Mouse (Mus musculus): Measurements from ENCODE around the gene Capn11. TPM values are rescaled to one million over a fixed set of nuclear protein-coding genes. Genes with fewer than 3 reads are reported as not detected.

Capn11 gene
- total and polyA plus RNA-seq, 2 experiments from 2014 or later: 1.3 to 1.5 TPM

DNA sequence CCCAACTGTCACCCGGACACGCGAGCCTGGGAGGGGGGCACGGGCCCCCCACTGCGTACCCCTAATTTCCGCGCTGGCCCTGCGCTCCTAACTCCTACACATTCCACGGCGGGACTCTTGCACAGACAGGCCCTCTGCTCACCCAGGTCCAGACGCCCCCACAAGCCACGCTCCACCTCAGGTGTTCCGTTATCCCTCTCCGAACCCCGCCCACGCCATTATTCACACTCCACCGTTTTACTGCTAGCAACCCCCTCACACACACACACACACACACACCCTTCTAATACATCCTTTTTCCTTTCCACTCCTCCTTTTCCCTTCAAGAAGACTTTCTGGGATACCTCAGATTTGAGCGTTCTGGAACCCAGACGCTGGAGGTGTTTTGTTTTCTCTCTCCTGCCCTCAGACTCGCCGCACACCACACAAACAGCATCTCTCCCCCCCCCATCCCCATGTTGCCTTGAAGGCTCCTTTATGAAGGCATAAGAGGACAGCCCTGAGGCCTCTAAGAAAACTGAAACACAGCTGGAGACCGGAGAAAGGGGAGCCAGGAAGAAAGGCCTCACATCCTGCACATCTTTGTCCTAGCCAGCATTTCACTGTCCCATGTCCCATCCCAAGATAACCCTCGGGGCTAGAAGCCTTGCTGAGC is 63.3 kb downstream of the Capn11 start:
- peak overlapping the region; percentile 89 for H3K4me2 ChIP-seq (ENCODE audit: low read depth)
- peaks cover 28% of the 10 kb centered on the region for H3K4me1 ChIP-seq (ENCODE audit: insufficient read depth)
- H3K36me3 ChIP-seq (ENCODE audit: insufficient read depth): no peaks in the 10 kb centered on the region
- H3K9ac ChIP-seq: peak overlapping the region; percentile 63
- ATAC-seq (peak; percentile 18; the same call in 1 of the 2 replicates), DNase-seq (peak; percentile 45)
- no peaks in the 10 kb centered on the region for H3K9me3 ChIP-seq (ENCODE audit: low read length)
- no peaks in the 10 kb centered on the region; the same call in 1 of the 2 replicates for H3K27me3 ChIP-seq (ENCODE audit: insufficient read depth, low read length)
- 6% methylated on average over 23 of the region's 23 CpGs for WGBS
- peak overlapping the region; percentile 47 for H3K4me3 ChIP-seq (ENCODE audit: low read depth, low read length)
- H3K27ac ChIP-seq (ENCODE audit: low read depth, low read length): peak overlapping the region; percentile 31
- no peak for TF ChIP-seq CTCF (IDR thresholded peaks at IDR 0.05; ENCODE audit: low read depth)

DNA sequence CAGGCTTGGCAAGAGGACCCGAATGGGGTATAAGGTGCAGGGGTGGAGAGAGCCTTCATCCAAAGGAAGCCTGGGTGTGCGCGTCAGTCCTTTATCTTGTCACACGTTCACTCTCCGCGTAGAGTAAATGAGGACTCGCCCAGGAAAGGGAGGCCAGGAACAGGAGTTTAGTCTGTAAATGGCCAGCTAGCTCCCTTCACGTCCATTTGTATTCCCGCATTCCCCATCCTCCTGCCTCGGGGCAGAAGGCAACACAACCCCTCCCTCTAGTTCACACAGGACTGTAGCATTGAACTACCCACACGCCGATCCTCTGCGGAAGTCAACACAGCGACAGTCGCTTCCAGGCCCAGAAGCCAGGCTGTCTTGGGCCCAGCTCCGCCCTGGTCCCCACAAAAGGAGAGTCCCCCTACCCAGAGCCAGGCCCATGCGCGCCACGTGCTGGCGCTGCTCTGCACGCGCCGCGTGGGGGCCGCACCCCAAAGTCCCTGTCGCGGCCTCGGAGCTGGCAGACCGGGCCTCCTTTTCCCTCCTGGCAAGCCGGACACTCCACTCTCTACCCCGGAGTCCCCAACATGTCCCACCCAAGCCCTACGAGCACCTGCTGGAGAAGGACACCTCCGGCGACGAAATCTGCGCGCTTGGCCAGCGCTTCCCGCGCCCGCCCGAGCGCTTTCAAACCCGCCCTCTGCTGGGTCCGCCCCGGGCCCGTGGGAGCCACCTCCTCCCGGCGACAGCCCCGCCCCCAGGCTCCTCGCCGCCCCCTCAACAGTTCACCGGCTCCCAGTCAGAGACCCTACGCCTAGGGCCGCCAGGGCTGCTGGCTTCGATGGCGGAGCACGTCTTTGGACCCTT is 64.0 kb downstream of the Capn11 start:
- peak overlapping the region; percentile 89 for H3K4me2 ChIP-seq (ENCODE audit: low read depth)
- DNase-seq (peak; percentile 76), ATAC-seq (peak; percentile 73)
- H3K4me3 ChIP-seq (ENCODE audit: low read depth, low read length): peak overlapping the region; percentile 47
- TF ChIP-seq CTCF (IDR thresholded peaks at IDR 0.05; ENCODE audit: low read depth): no peak; the same call in 1 of the 2 replicates
- H3K27ac ChIP-seq (ENCODE audit: low read depth, low read length): peak overlapping the region; percentile 31
- peaks cover 28% of the 10 kb centered on the region for H3K4me1 ChIP-seq (ENCODE audit: insufficient read depth)
- WGBS: 2% methylated on average over 58 of the region's 58 CpGs
- no peaks in the 10 kb centered on the region for H3K27me3 ChIP-seq (ENCODE audit: insufficient read depth, low read length)
- no peaks in the 10 kb centered on the region for H3K9me3 ChIP-seq (ENCODE audit: low read length)
- H3K9ac ChIP-seq: peak overlapping the region; percentile 63
- H3K36me3 ChIP-seq (ENCODE audit: insufficient read depth): no peaks in the 10 kb centered on the region

DNA sequence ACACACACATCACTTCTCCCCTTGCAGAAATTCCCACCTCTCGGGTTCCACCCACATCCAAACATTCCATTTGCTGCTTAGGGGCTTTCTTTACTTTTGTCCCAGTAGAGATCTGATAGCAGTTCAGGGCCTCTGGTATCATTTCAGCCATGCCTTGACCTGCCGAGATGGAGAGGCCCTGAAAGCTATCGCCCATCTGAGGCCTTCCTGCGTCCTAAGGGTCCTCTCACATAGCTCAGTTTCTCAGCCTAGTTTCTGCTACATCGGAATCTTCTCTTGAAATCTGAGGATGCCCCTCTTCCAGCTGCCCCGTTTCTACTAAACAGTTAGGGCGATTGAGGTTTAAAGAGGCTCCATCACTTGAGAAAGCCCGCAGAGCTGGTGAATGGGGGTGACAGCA is 64.9 kb downstream of the Capn11 start:
- Histone ChIP-seq H3K9ac (peak overlapping the region; percentile 63), H3K27me3 (ENCODE audit: insufficient read depth, low read length) (no peaks in the 10 kb centered on the region), H3K9me3 (ENCODE audit: low read length) (no peaks in the 10 kb centered on the region), H3K4me1 (ENCODE audit: insufficient read depth) (peaks cover 28% of the 10 kb centered on the region), H3K36me3 (ENCODE audit: insufficient read depth) (peaks cover 8% of the 10 kb centered on the region), H3K4me2 (ENCODE audit: low read depth) (peak overlapping the region; percentile 89), H3K4me3 (ENCODE audit: low read depth, low read length) (peak overlapping the region; percentile 47), H3K27ac (ENCODE audit: low read depth, low read length) (no peak overlapping the region)
- WGBS: 50% methylated on average over 8 of the region's 8 CpGs
- DNase-seq (no peak), ATAC-seq (no peak)
- no peak for TF ChIP-seq CTCF (IDR thresholded peaks at IDR 0.05; ENCODE audit: low read depth)

DNA sequence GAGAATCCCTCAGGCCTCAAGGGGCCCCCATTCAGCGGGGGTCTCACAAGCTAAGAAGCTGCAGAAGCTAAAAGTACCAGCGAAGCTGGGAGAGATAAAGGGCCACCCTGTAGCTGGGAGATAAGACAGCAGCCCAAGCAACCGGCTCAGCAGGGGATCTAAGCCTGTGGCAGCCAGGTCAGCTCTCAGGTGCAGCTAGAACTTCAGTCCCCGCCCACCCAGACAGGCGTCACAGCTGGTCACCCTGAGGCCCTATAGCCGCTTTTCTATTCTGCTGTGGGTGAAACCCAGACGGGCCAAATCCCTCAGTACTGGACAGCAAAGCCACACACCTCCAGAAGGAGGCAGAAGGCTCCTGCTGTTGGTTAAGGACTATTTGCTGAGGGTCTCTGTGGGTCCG is 65.6 kb downstream of the Capn11 start:
- ATAC-seq: no peak
- H3K4me2 ChIP-seq (ENCODE audit: low read depth): peak overlapping the region; percentile 89
- peak; percentile 12; the same call in 1 of the 2 replicates for TF ChIP-seq CTCF (IDR thresholded peaks at IDR 0.05; ENCODE audit: low read depth)
- no peak overlapping the region for H3K27ac ChIP-seq (ENCODE audit: low read depth, low read length)
- no peaks in the 10 kb centered on the region for H3K27me3 ChIP-seq (ENCODE audit: insufficient read depth, low read length)
- WGBS: 29% methylated on average over 8 of the region's 8 CpGs
- peak overlapping the region; percentile 31; the same call in 1 of the 2 replicates for H3K9ac ChIP-seq
- H3K4me3 ChIP-seq (ENCODE audit: low read depth, low read length): peak overlapping the region; percentile 3; the same call in 1 of the 2 replicates
- peaks cover 8% of the 10 kb centered on the region for H3K36me3 ChIP-seq (ENCODE audit: insufficient read depth)
- no peak for DNase-seq
- H3K9me3 ChIP-seq (ENCODE audit: low read length): no peaks in the 10 kb centered on the region
- peaks cover 28% of the 10 kb centered on the region for H3K4me1 ChIP-seq (ENCODE audit: insufficient read depth)

DNA sequence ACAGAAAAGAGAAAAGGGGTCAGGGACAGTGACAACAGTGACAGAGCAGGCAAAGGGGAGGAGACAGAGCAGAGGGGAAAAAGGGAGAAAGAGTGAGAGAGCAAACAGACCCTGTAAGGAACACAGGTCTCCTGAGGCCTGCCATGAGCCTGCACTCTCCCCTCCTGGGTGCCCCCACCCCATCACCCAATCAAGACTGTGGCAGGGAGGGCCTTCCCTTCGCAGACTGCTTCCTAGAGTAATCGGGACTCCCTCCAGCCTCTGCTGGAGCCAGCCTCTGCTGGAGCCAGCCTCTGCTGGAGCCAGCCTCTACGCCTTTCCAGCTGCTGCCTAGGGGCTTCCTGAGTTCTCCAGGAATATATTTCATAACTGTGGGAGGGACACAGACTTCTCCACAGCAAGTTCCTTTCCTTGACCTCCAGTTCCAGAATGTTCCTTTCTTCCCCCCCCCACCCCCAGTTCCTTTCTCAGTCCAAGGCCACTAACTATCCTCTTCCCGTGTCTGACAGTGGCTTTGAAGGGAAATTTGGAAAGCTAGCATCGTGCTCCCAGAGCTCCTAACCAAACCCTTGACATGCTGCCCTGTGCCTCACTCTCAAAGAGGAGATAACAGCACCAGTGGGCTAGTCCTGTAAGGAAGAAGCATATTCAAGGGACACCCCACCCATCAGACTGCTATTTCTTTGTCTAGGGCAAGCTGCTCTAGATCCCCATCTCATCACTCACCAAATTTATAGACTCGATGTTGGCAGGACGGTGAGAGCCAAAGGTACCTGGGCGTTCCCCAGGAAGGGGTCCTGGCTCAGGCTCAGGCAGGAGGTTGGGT is 66.3 kb downstream of the Capn11 start:
- peaks cover 28% of the 10 kb centered on the region for H3K4me1 ChIP-seq (ENCODE audit: insufficient read depth)
- TF ChIP-seq CTCF (IDR thresholded peaks at IDR 0.05; ENCODE audit: low read depth): no peak
- H3K9me3 ChIP-seq (ENCODE audit: low read length): no peaks in the 10 kb centered on the region
- peak overlapping the region; percentile 31 for H3K9ac ChIP-seq
- 47% methylated on average over 8 of the region's 8 CpGs for WGBS
- ATAC-seq (no peak), DNase-seq (no peak)
- no peak overlapping the region for H3K4me3 ChIP-seq (ENCODE audit: low read depth, low read length)
- peaks cover 10% of the 10 kb centered on the region for H3K36me3 ChIP-seq (ENCODE audit: insufficient read depth)
- no peaks in the 10 kb centered on the region for H3K27me3 ChIP-seq (ENCODE audit: insufficient read depth, low read length)
- H3K4me2 ChIP-seq (ENCODE audit: low read depth): peak overlapping the region; percentile 89
- no peak overlapping the region for H3K27ac ChIP-seq (ENCODE audit: low read depth, low read length)

DNA sequence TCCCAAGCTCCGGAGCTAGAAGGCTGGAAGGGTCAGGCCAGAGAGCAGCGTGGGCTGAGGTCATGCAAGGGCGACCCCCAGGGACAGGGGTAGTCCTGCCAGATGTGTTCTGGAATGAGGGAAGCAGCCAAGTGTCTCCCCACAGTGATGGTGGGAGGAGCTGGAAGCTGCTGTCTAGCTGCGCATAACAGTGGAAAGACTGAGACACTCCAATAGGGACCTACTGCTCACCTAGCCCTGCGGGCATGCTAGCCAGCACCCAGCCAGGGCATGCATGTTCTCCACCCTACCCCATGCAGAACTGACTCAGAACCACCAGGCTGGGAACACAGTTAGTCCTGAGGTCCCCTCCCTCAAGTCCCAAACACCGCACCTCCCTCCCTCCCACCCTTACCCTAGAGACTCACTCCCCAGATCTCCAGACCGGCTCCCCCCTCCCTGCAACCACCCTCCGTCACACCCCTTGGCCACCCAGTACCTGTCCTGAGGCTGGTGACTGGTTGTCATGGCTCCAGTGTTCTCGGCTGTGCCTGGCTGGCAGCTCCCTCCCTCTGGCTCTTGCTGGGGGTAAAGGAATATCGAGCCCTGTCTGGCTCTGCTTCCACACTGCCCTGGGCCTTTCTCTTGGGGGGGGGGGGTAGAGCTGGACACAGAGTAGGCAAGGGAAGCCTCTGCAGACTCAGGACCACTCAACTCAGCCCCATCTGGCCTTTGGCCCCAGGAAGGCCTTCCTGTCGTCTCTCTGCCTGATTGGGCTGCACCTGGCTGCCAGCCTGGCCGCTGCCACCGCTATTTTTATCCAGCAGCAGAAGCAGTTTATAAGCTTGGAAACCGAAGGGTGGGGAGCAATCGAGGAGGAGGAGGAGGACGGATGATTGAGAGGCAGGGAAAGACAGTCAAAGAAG is 67.2 kb downstream of the Capn11 start:
- H3K4me2 ChIP-seq (ENCODE audit: low read depth): peak overlapping the region; percentile 89
- no peaks in the 10 kb centered on the region for H3K9me3 ChIP-seq (ENCODE audit: low read length)
- no peak for ATAC-seq
- TF ChIP-seq CTCF (IDR thresholded peaks at IDR 0.05; ENCODE audit: low read depth): no peak
- peaks cover 13% of the 10 kb centered on the region for H3K36me3 ChIP-seq (ENCODE audit: insufficient read depth)
- WGBS: 54% methylated on average over 16 of the region's 16 CpGs
- H3K4me1 ChIP-seq (ENCODE audit: insufficient read depth): peaks cover 28% of the 10 kb centered on the region
- no peak for DNase-seq
- no peak overlapping the region for H3K4me3 ChIP-seq (ENCODE audit: low read depth, low read length)
- H3K27ac ChIP-seq (ENCODE audit: low read depth, low read length): no peak overlapping the region
- H3K9ac ChIP-seq: peak overlapping the region; percentile 26
- no peaks in the 10 kb centered on the region for H3K27me3 ChIP-seq (ENCODE audit: insufficient read depth, low read length)

All from forebrain, postnatal 0 days (tissue).